Mouse (Mus musculus) myocyte (in vitro differentiated cells): ENCODE measurements around the gene Fgd6. TPM values are rescaled to one million over a fixed set of nuclear protein-coding genes. Genes with fewer than 3 reads are reported as not detected.

Experiments used
- H3K27me3 ChIP-seq: one replicate; pipeline ENCODE4 v1.6.1; 2011; ENCODE audit not compliant: control insufficient read depth, insufficient read depth, insufficient read length
- H3K36me3 ChIP-seq: one replicate; pipeline ENCODE4 v1.6.1; 2011; ENCODE audit not compliant: control insufficient read depth, insufficient read depth
- H3K4me2 ChIP-seq: one replicate; pipeline ENCODE4 v1.6.1; 2011; ENCODE audit warnings: low read depth, control low read depth
- H3K4me3 ChIP-seq: one replicate; pipeline ENCODE4 v1.5.1; 2011; ENCODE audit warnings: mild to moderate bottlenecking, control low read depth, moderate library complexity
- H3K79me2 ChIP-seq: one replicate; pipeline ENCODE4 v1.6.1; 2011; ENCODE audit not compliant: control insufficient read depth, insufficient read depth
- H3ac ChIP-seq: one replicate; pipeline ENCODE4 v1.6.1; 2011; ENCODE audit not compliant: control insufficient read depth, insufficient read length
- CEBPB ChIP-seq: IDR thresholded peaks from 2 replicates; pipeline ENCODE4 v1.6.1; 2011; ENCODE audit warnings: mild to moderate bottlenecking, moderate library complexity; ENCODE audit not compliant: poor library complexity, insufficient read depth, severe bottlenecking
- E2F4 ChIP-seq: IDR thresholded peaks from one replicate; pipeline ENCODE4 v1.6.1; 2011; ENCODE audit warnings: mild to moderate bottlenecking, control low read depth, moderate library complexity; ENCODE audit not compliant: insufficient read depth
- MAX ChIP-seq: IDR thresholded peaks from one replicate; pipeline ENCODE4 v1.6.1; 2011; ENCODE audit warnings: low read depth, mild to moderate bottlenecking, control low read depth
- MYOD1 ChIP-seq, 3 experiments: IDR thresholded peaks; one replicate each; pipeline ENCODE4 v1.6.1; 2011; ENCODE audit warnings: control low read depth in 2 of 3, low read depth in 2 of 3, mild to moderate bottlenecking in 2 of 3, moderate library complexity in 1 of 3; ENCODE audit not compliant: insufficient read length in 2 of 3, control insufficient read depth in 1 of 3
- MYOG ChIP-seq, 3 experiments: IDR thresholded peaks; one replicate each; pipeline ENCODE4 v1.6.1; 2011; ENCODE audit warnings: control low read depth in 2 of 3, low read depth in 2 of 3, mild to moderate bottlenecking in 2 of 3; ENCODE audit not compliant: insufficient read length in 2 of 3, control insufficient read depth in 1 of 3, insufficient read depth in 1 of 3
- POLR2A ChIP-seq: IDR thresholded peaks from one replicate; pipeline ENCODE4 v1.6.1; 2011; ENCODE audit warnings: low read depth, mild to moderate bottlenecking, control low read depth, moderate library complexity; ENCODE audit not compliant: insufficient read length
- POLR2AphosphoS2 ChIP-seq: IDR thresholded peaks from one replicate; pipeline ENCODE4 v1.6.1; 2011; ENCODE audit warnings: low read depth, control low read depth; ENCODE audit not compliant: insufficient read length
- REST ChIP-seq: IDR thresholded peaks from one replicate; pipeline ENCODE4 v1.6.1; 2011; ENCODE audit warnings: mild to moderate bottlenecking, control low read depth, moderate library complexity; ENCODE audit not compliant: insufficient read depth, insufficient read length
- SRF ChIP-seq: IDR thresholded peaks from one replicate; pipeline ENCODE4 v1.6.1; 2011; ENCODE audit warnings: low read depth; ENCODE audit not compliant: control insufficient read depth, insufficient read length
- TCF12 ChIP-seq: IDR thresholded peaks from one replicate; pipeline ENCODE4 v1.6.1; 2011; ENCODE audit warnings: mild to moderate bottlenecking, control low read depth; ENCODE audit not compliant: poor library complexity, insufficient read depth, severe bottlenecking
- TCF3 ChIP-seq: IDR thresholded peaks from one replicate; pipeline ENCODE4 v1.6.1; 2011; ENCODE audit warnings: low read depth, control low read depth; ENCODE audit not compliant: insufficient read length
- USF1 ChIP-seq: IDR thresholded peaks from one replicate; pipeline ENCODE4 v1.6.1; 2011; ENCODE audit warnings: low read depth, mild to moderate bottlenecking, control low read depth, moderate library complexity
- polyA plus RNA-seq: library from polyadenylated mRNA; unstranded; fragments of >200 nt; fragmentation: generic; extraction: Trizol; gene quantifications from one replicate; pipeline ENCODE4 v1.2.1, GENCODE M21; 2012; ENCODE audit warnings: missing spikeins

The Fgd6 gene
- polyA plus RNA-seq, 1 experiment, result 1.7 TPM

- Histone ChIP-seq H3K4me2 (no peak overlapping the region), H3K27me3 (no peaks in the 10 kb centered on the region), H3K4me3 (no peak overlapping the region), H3ac (no peak overlapping the region), H3K36me3 (peaks cover 51% of the 10 kb centered on the region), H3K79me2 (no peaks in the 10 kb centered on the region)
- TF ChIP-seq CEBPB (no peak), E2F4 (no peak), POLR2AphosphoS2 (no peak), SRF (no peak), TCF3 (no peak), MYOG (IDR thresholded peaks at IDR 0.05; ENCODE audit: control insufficient read depth in 1 of 3, insufficient read depth in 1 of 3, insufficient read length in 2 of 3, low read depth in 2 of 3) (no peak), USF1 (no peak), POLR2A (no peak), REST (no peak), TCF12 (no peak), MAX (no peak), MYOD1 (IDR thresholded peaks at IDR 0.05; ENCODE audit: control insufficient read depth in 1 of 3, insufficient read length in 2 of 3, low read depth in 2 of 3) (no peak)
Measured at GRCm38 (mm10) chr10:94164104-94164845, 128.5 kb downstream of the Fgd6 start.

- Histone ChIP-seq H3K36me3 (peaks cover 53% of the 10 kb centered on the region), H3K4me2 (no peak overlapping the region), H3K27me3 (no peaks in the 10 kb centered on the region), H3ac (no peak overlapping the region), H3K4me3 (no peak overlapping the region), H3K79me2 (no peaks in the 10 kb centered on the region)
- TF ChIP-seq USF1 (no peak), SRF (no peak), REST (no peak), TCF12 (no peak), POLR2AphosphoS2 (no peak)
Measured at GRCm38 (mm10) chr10:94165426-94165825, 129.6 kb downstream of the Fgd6 start.

GRCm38 (mm10) chr10:94167051-94167750 is 131.4 kb downstream of the Fgd6 start:
- H3K4me3 ChIP-seq, result no peak overlapping the region
- no peaks in the 10 kb centered on the region for H3K27me3 ChIP-seq
- TF ChIP-seq POLR2A (no peak), USF1 (no peak), E2F4 (no peak), REST (no peak), TCF3 (no peak), SRF (no peak), MAX (no peak), MYOG (IDR thresholded peaks at IDR 0.05; ENCODE audit: control insufficient read depth in 1 of 3, insufficient read depth in 1 of 3, insufficient read length in 2 of 3, low read depth in 2 of 3) (no peak), TCF12 (no peak), MYOD1 (IDR thresholded peaks at IDR 0.05; ENCODE audit: control insufficient read depth in 1 of 3, insufficient read length in 2 of 3, low read depth in 2 of 3) (no peak)
- no peaks in the 10 kb centered on the region for H3K79me2 ChIP-seq
- no peak overlapping the region for H3ac ChIP-seq
- H3K36me3 ChIP-seq, result peaks cover 49% of the 10 kb centered on the region
- H3K4me2 ChIP-seq, result no peak overlapping the region

GRCm38 (mm10) chr10:94171440-94172130 is 135.8 kb downstream of the Fgd6 start:
- Histone ChIP-seq H3K4me3 (no peak overlapping the region), H3K4me2 (no peak overlapping the region), H3K79me2 (no peaks in the 10 kb centered on the region), H3ac (no peak overlapping the region), H3K27me3 (no peaks in the 10 kb centered on the region), H3K36me3 (peaks cover 41% of the 10 kb centered on the region)
- no peak for TF ChIP-seq POLR2AphosphoS2
- no peak for TF ChIP-seq POLR2A
- no peak for TF ChIP-seq SRF
- TF ChIP-seq MYOG (IDR thresholded peaks at IDR 0.05; ENCODE audit: control insufficient read depth in 1 of 3, insufficient read depth in 1 of 3, insufficient read length in 2 of 3, low read depth in 2 of 3), result no peak
- TF ChIP-seq REST, result no peak
- TF ChIP-seq TCF3, result no peak
- TF ChIP-seq MYOD1 (IDR thresholded peaks at IDR 0.05; ENCODE audit: control insufficient read depth in 1 of 3, insufficient read length in 2 of 3, low read depth in 2 of 3), result no peak
- no peak for TF ChIP-seq CEBPB
- TF ChIP-seq TCF12, result no peak
- TF ChIP-seq USF1, result no peak
- TF ChIP-seq E2F4, result no peak
- no peak for TF ChIP-seq MAX
